Mouse (Mus musculus) gastrocnemius, adult 18-20 months (tissue): Measurements from ENCODE around the gene Tle2. TPM values are rescaled to one million over a fixed set of nuclear protein-coding genes. Genes with fewer than 3 reads are reported as not detected.
A peak's percentile ranks its signal among the peaks of the same experiment; 100 is the strongest.

ENCODE experiments used
- DNase-seq: peaks from one replicate; pipeline ENCODE4 v3.0.0; 2021; ENCODE audit warnings: low spot score
- total RNA-seq, 2 experiments: library from RNA; stranded (reverse); gene quantifications; 2 replicates each; pipeline ENCODE4 v1.2.3; 2021

Gene Tle2
- total RNA-seq, 2 experiments from 2014 or later = 4.9 to 7.4 TPM

GRCm38 (mm10) chr10:81553232-81553631 is 21.1 kb upstream of the Tle2 start:
- DNase-seq = no peak

DNA sequence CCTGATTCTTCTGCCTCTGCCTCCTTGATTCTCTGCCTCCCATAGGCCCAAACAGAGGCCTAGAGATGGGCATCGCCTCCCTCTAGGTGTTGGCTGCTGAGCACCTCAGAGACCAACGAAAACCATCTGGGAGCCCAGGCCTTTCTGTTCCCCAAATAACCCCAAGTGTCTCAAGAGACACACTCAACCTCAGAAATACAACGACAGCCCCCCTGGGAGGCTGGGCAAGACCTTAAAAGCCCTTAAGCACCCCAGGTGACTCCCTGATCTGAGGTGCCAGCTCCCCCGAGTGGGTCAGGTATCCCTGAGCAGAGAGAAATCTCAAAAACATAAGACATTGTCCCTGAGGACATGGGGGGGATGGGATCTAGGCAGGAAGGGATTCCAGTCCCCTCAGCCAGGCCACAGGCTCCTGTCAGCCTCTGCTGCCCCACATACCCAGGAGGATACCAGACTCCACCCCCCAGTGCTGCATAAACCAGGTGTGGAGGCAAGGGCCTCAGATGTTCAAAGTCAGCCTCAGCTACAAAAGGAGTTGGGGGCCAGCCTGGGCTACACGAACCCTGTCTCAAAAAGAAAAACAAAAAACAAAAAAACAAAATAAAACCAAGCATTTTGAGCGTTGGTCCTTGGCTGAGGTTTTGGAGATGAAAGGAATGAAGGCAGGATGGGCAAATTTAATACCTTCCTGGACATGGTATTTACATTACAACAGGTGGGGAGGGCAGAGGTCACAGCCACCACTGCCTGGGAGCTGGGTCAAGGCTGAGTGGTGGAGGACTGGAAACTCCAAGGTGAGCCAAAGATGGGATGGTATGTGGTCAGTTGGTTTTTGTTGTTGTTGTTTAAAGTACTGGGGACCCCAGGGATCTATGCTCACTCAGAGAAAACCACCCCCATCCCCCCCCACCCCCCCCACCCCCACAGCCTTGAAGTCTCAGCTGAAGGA is 20.3 kb upstream of the Tle2 start:
- no peak for DNase-seq

DNA sequence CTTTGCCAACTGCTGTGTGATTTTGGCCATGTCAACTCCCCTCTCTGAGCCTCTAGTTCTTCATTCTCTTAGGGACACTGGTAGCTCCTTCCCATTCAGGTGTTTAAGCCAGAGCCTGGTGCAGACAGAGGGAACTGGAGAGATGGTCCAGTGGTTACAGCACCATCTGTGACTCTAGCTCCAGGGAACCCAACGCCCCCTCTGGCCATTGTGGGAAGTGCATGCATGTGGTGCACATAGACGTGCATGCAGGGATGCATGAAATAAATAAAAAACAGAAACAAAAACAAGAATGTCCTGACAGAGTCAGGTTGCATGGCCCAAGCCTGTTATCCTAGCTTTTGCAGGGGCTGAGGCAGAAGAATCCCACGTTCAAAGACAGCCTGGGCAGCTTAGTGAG is 18.1 kb upstream of the Tle2 start:
- no peak for DNase-seq

GRCm38 (mm10) chr10:81557491-81557890 is 16.9 kb upstream of the Tle2 start:
- DNase-seq = no peak

- peak; percentile 76 for DNase-seq
Measured at GRCm38 (mm10) chr10:81559163-81559626, 15.2 kb upstream of the Tle2 start, which contains the start of gene Aes. Aes (plus strand) TSS chr10:81559488.

GRCm38 (mm10) chr10:81559627-81560539 is 14.5 kb upstream of the Tle2 start:
- peak; percentile 61 for DNase-seq

- DNase-seq = no peak
Measured at GRCm38 (mm10) chr10:81560719-81561459, 13.5 kb upstream of the Tle2 start.

DNA sequence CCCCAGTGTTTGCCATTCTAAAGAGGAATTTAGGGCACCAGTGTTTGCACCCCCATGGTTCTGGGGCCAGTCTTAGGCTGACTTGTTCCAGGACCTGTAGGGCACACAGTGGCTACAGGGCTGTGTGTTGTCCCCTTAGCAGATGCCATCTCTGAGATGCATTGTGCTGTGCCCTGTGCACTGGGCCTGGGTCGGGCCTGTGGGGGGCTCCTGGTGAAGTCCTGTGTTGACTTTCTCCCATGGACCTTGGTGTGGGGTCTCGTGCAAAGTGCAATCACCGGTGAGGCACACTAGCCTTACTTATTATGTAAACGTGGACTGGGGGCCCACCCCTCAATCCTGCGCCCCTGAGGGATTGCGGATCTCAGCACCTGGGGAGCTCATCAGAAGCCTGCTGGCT is 11.9 kb upstream of the Tle2 start:
- no peak for DNase-seq

- no peak for DNase-seq
Measured at GRCm38 (mm10) chr10:81563481-81563880, 10.9 kb upstream of the Tle2 start.

DNA sequence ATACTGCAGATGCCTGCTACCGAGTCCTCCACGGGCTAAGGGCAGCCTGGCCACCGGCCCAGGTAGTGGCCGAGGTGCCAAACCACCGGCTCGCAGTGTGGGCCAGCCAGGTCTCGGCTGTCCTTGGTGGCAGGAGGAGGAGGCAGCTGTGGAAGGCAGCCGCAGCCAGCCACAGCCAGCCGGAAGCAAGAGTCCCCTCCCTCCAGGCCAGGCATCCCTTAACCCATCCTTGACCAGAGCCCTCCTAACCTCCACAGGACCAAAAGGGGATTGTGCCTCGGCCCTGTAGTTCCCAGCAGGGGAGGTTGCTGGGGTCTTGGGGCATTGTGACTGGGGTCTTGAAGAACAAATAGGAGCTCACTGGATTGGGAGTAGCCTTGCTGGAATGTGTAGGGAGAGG is 10.1 kb upstream of the Tle2 start:
- no peak for DNase-seq

DNA sequence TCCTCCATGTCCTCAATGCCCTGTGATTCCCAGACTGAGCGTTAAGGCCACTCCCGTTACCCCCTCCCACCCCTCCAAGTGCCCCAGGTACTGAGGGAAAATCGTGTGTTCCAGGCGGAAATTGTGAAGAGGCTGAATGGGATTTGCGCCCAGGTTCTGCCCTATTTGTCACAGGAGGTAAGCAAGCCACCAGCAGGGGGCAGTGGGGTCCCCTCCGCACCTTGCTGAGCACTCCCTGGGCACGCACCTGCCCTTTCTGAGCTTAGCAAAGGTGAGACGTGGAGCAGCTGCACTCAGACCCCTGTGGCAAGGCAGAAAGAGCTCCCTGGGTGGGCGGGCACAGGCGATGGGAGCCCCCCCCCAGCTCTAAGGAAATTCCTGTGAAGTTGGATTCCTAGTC is 9.6 kb upstream of the Tle2 start:
- no peak for DNase-seq

GRCm38 (mm10) chr10:81565257-81566228 is 8.8 kb upstream of the Tle2 start:
- no peak for DNase-seq

GRCm38 (mm10) chr10:81568381-81569191 is 5.8 kb upstream of the Tle2 start:
- no peak for DNase-seq

DNA sequence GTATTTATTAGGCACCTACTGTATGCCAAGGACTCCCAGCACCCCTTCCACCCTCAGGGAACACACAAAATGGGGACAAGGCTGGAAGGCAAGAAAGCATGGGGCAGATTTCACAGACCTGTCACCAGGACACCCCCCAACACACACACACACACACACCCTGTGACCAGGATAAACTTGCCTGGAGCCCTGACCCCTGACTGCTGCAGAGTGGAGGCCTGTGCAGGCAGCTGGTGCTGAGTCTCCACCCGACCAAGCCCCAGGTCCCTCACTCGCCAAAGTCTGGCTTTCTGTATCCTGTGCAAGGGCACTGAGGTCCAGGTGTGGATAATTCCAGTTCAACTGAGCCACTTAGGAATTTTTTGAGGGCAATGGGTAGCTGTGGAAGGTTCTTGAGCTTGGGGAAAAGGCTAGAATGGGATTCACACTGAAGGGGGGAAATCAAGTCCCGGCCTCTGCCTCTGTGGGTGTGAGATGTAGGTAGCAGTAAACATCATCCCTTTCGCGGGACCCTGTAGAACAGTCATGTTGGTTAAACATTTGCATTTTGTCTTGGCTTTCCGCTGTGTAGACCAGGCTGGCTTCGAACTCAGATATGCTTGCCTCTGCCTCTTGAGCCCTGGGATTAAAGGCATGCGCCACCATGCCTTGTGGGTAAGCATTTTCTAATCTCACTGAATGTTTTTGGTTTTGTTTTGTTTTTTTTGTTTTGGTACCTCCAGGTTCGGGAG is 4.7 kb upstream of the Tle2 start:
- DNase-seq = no peak

GRCm38 (mm10) chr10:81570238-81570800 is 4.0 kb upstream of the Tle2 start:
- no peak for DNase-seq

DNA sequence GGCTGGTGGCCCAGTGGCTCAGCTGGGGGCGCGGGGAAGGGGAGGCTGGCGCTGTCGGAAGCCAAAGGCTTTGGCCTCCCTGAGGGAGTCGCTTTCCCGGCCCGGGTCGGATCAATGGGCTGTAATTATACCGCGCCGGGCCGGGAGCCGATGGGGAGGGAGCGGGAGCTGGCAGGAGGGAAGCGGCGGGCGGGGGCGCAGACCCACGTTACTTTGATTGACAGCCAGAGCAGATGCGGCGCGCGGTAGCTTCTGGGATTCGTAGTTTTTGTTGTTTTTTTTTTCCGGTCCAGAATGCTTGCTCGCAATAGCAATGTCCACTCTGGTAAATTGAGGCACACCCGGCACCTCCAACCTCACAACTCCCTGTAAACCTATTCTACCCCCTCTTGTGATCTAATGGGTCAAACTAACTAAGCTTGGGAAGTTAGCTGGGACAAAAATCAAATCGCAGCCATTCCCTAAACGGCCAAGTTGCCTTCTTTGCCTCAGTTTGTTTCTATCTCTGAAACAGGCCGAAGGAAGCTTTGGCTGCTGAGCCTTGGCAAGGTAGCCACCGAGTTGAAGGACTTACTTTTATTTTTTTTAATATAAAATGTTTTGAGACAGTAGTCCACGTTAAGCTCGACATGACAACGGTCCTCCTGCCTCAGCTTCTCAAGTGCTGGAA is 3.4 kb upstream of the Tle2 start:
- DNase-seq = peak; percentile 94

DNA sequence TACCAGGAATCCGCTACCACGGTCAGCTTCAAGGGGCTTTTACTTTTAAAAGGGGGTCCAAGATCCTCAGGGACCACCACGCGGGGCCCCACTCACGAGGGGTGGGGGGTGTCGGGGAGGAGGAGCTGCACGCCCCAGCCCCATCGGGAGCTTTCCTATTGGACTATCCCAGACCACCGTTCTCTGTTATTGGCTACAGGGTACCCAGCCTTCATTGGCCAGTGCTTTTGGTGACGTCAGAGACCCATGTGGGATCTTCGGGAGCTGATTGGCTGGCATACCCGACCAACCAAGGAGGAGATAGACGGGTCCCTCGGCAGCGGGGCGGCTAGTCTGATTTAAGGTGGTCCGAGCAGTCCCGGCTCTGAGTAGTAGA is 2.9 kb upstream of the Tle2 start:
- peak; percentile 99 for DNase-seq
